Mouse (Mus musculus) liver, embryonic 14.5 days (tissue): ENCODE data around the gene Kansl3. TPM values are rescaled to one million over a fixed set of nuclear protein-coding genes. Genes with fewer than 3 reads are reported as not detected.

Experiments
- ATAC-seq: fragments of 200-750 bp; cut with Nextera tagmentation; 2 replicates; pipeline ENCODE4 v1.8.0; 2017; ENCODE audit warnings: moderate number of reproducible peaks, mild to moderate bottlenecking, moderate library complexity; ENCODE audit not compliant: insufficient read depth
- DNase-seq, 3 experiments: peaks; one replicate each; pipeline ENCODE4 v3.0.0-alpha.2; 2012 to 2013; ENCODE audit warnings: low read depth in 3 of 3, low spot score in 3 of 3
- H3K27ac ChIP-seq: fragments of 300-500 bp; sonication (generic); 2 replicates; pipeline ENCODE4 v1.5.1; 2014; ENCODE audit warnings: moderate library complexity, mild to moderate bottlenecking, control low read depth, inconsistent platforms
- H3K27me3 ChIP-seq: fragments of 300-500 bp; sonication (generic); 2 replicates; pipeline ENCODE4 v1.6.1; 2014; ENCODE audit warnings: mild to moderate bottlenecking, low read length, moderate library complexity; ENCODE audit not compliant: control insufficient read depth, insufficient read depth
- H3K36me3 ChIP-seq: fragments of 300-500 bp; sonication (generic); replicated peaks from 2 replicates; pipeline ENCODE4 v1.6.1; 2014; ENCODE audit warnings: low read depth; ENCODE audit not compliant: control insufficient read depth, insufficient read depth
- H3K4me1 ChIP-seq, 2 experiments: fragments of 200-500 bp in 1 of 2; fragments of 300-500 bp in 1 of 2; sonication (generic) in 1 of 2; replicated peaks; 2 replicates each; pipeline ENCODE4 v1.6.1; 2012 to 2014; ENCODE audit warnings: antibody characterized with exemption in 1 of 2, inconsistent platforms in 1 of 2, low read length in 1 of 2; ENCODE audit not compliant: control insufficient read depth in 2 of 2, insufficient read depth in 2 of 2
- H3K4me2 ChIP-seq: fragments of 300-500 bp; sonication (generic); 2 replicates; pipeline ENCODE4 v1.6.1; 2014; ENCODE audit warnings: low read depth, mild to moderate bottlenecking, control low read depth, moderate library complexity
- H3K4me3 ChIP-seq, 2 experiments: fragments of 200-500 bp in 1 of 2; fragments of 300-500 bp in 1 of 2; sonication (generic) in 1 of 2; 2 replicates each; pipeline ENCODE4 v1.5.1; 2012 to 2014; ENCODE audit warnings: low read depth in 2 of 2, low read length in 2 of 2, mild to moderate bottlenecking in 2 of 2, control low read depth in 1 of 2, inconsistent platforms in 1 of 2, moderate library complexity in 1 of 2; ENCODE audit not compliant: insufficient read depth in 1 of 2
- H3K9ac ChIP-seq: fragments of 300-500 bp; sonication (generic); replicated peaks from 2 replicates; pipeline ENCODE4 v1.6.1; 2014; ENCODE audit warnings: mild to moderate bottlenecking, control low read depth, moderate library complexity
- H3K9me3 ChIP-seq: fragments of 300-500 bp; sonication (generic); 2 replicates; pipeline ENCODE4 v1.6.1; 2016; ENCODE audit warnings: low read length, mixed read lengths; ENCODE audit not compliant: control insufficient read depth
- CTCF ChIP-seq: IDR thresholded peaks from 2 replicates; pipeline ENCODE4 v1.5.1; 2016; ENCODE audit warnings: antibody characterized with exemption, low read depth, control low read depth
- EP300 ChIP-seq: IDR thresholded peaks from 2 replicates; pipeline ENCODE4 v1.6.1; 2016; ENCODE audit warnings: antibody characterized with exemption, low read depth
- WGBS: fragments of 180-500 bp; shearing (Covaris S2); extraction: QIAGEN DNeasy Blood & Tissue Kit; methylation state at CpG from one replicate; pipeline ENCODE4 v1.1.7; 2014; ENCODE audit not compliant: insufficient replicate concordance; 5-methylcytosine and 5-hydroxymethylcytosine counted together
- polyA plus RNA-seq, 2 experiments: library from polyadenylated mRNA; depleted of rRNA in 1 of 2; stranded (reverse) in 1 of 2; unstranded in 1 of 2; fragments of >200 nt; fragmentation: Nextera tagmentation in 1 of 2; extraction: Ambion mirVana in 1 of 2; gene quantifications; 2 replicates each; pipeline versions ENCODE4 v1.2.1 to v1.2.3; 2012 to 2014

Gene Kansl3
- polyA plus RNA-seq, 2 experiments, result 7.2 to 10.9 TPM

DNA sequence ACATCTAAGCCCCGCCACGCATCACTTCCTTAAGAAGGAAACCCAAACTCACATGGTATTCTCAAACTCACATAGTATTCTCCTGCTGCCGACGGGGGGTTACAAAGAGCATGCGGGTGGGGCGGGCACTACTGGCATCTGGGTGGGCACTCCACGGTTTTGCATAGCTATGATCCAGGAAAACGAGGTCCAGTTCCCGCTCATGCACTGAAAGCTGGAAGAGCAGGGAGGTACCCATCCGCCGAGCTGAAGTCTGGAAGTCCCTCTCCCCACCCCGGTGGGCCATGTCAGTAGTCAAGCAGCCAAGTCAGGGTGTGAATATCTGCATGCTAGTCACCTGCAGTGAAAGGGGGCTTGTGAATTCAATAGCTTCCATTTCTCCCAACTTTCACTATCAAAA, 1.3 kb downstream of the Kansl3 start:
- no peaks in the 10 kb centered on the region for H3K9me3 ChIP-seq
- 54% methylated on average over 12 of the region's 12 CpGs for WGBS
- no peak overlapping the region for H3K27ac ChIP-seq
- TF ChIP-seq EP300 (no peak), CTCF (no peak)
- H3K9ac ChIP-seq, result peak overlapping the region; percentile 67
- DNase-seq (no peak), ATAC-seq (no peak)
- no peaks in the 10 kb centered on the region for H3K27me3 ChIP-seq
- peaks cover 14 to 20% of the 10 kb centered on the region in 2 experiments for H3K4me1 ChIP-seq
- peaks cover 19% of the 10 kb centered on the region for H3K36me3 ChIP-seq
- peak overlapping the region; percentile 87 for H3K4me2 ChIP-seq
- H3K4me3 ChIP-seq, result peak overlapping the region; percentile 67 to 95

DNA sequence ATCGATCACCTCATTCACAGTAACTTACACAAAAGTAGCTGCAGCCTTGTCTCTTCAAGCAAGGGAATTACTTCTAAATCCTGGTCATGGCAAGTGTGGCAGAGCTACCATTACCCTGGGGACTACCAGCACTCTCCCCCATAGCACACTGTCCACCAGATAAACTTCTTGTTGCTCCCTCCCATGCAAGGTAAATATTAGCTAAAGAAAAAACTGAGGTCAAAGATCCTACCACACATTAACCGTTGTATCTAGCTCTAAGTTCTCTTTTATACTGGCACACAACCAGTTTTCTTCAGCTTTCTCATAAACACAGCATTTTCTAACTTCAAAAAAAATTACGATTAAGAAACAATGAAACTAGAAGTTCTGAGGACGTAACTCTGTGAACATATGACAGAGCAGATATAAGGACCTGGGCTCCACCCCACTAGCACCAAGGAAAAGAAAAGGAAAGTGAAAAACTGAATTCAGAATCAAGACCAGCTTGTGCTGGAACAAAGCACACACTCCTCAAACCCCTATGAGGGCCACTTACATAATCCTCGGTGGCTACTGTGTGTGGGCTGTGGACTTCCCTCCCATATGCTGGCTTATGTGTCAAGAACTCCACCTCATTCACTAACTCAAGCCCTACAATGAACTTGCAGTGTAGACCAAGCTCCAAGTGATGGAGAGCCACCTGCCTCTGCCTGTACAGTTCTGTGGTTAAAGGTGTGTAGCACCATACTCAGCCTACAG, 11.9 kb downstream of the Kansl3 start:
- WGBS, result 74% methylated on average over 5 of the region's 5 CpGs
- ATAC-seq (peak; percentile 33; the same call in 1 of the 2 replicates), DNase-seq (no peak)
- no peak overlapping the region for H3K9ac ChIP-seq
- H3K4me2 ChIP-seq, result no peak overlapping the region
- H3K27ac ChIP-seq, result no peak overlapping the region
- peaks cover 0 to 3% of the 10 kb centered on the region in 2 experiments; a peak in 1 of 4 replicates for H3K4me1 ChIP-seq
- no peak overlapping the region for H3K4me3 ChIP-seq
- no peaks in the 10 kb centered on the region for H3K27me3 ChIP-seq
- no peak for TF ChIP-seq CTCF
- H3K9me3 ChIP-seq, result no peaks in the 10 kb centered on the region
- H3K36me3 ChIP-seq, result peaks cover 46% of the 10 kb centered on the region

DNA sequence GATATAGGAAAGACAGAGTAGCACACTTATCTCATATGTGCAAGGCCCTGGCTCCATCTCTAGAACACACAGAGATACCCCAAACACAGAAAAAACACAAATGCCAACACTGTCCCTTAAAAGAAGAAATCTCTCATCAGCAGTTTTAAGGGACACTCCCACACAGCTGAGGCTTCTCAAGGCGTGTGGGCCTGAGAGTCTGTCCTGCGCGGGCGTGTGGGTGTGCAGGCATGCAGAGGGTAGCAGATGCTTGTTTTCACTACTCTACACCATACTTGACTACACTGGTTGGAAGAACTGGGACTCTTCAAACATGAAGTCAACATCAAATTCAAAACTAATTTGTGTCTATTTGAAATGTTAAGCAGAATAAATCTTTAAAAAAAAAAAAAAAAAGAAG, 16.6 kb downstream of the Kansl3 start:
- Histone ChIP-seq H3K4me2 (no peak overlapping the region), H3K4me3 (no peak overlapping the region), H3K27ac (no peak overlapping the region), H3K27me3 (no peaks in the 10 kb centered on the region), H3K9ac (no peak overlapping the region), H3K9me3 (no peaks in the 10 kb centered on the region), H3K36me3 (peaks cover 75% of the 10 kb centered on the region), H3K4me1 (peaks cover 0 to 3% of the 10 kb centered on the region in 2 experiments; a peak in 1 of 4 replicates)
- 77% methylated on average over 4 of the region's 4 CpGs for WGBS
- TF ChIP-seq EP300 (no peak), CTCF (no peak)
- DNase-seq, result no peak
- ATAC-seq, result no peak

DNA sequence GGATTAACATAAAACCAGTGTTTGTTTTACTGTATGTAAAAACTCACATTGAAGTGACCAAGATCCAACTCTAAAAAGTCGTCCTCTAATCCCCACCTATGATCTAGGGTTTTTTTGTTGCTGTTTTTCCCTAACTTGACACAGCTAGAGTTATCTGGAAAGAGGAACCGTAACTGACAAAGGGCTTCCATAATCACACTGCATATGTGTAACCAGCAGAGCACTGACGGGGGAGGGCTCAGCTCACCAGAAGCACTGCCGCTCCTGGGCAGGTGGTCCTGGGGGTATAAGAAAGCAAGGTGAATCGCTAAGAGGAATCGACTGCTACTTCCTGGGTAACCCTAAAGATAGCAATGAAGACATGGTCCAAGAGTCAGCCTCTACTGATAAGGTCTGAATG, 26.4 kb downstream of the Kansl3 start:
- TF ChIP-seq CTCF (no peak), EP300 (no peak)
- Histone ChIP-seq H3K9ac (no peak overlapping the region), H3K9me3 (no peaks in the 10 kb centered on the region), H3K27ac (no peak overlapping the region), H3K27me3 (no peaks in the 10 kb centered on the region), H3K36me3 (peaks cover 82% of the 10 kb centered on the region), H3K4me1 (no peaks in the 10 kb centered on the region), H3K4me2 (no peak overlapping the region), H3K4me3 (no peak overlapping the region)
- DNase-seq (no peak), ATAC-seq (no peak)
- WGBS, result 79% methylated on average over 6 of the region's 6 CpGs

DNA sequence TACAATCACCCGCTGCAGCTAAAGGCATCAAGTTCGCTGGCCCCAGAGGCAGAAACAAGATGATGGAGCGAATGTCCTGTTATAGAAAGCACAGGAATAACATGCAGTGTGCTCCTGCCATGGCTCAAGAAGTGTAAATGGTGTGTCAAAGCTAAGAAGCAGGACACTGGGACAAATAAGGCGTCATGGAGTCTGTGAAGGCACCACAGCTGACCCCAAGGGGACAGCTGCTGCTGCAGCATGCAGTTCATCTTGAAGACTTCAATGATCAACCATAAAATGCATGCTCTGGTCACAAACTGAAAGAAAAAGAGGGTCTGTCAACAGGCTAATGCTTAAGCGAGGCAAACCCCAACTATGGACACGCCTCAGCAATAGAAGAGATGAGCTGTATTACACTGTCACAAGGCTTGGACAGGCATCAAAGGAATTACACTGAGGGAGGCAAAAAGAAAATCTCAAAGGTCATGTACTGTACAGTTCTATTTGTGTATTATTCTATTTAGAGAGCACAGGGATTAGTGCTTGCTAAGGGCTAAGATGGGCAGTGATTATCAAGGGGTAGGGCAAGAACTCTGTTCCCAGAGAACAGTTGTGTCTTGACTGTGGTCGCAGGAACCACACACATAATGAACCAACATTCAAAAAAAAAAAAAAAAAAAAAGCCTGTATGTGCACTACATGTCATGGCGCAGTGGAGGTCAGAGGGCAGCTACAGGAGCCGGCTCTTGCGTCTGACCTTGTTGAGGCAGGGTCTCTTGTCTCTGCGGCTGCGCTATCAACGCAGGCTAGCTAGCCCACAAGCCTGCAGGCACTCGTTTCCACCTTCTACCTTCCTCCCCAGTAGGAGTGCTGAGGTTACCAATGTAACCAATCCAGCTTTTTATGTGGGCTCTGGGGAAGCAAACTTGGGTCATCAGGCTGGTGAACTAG, 35.8 kb downstream of the Kansl3 start:
- Histone ChIP-seq H3K9me3 (no peaks in the 10 kb centered on the region), H3K4me3 (no peak overlapping the region), H3K27ac (no peak overlapping the region), H3K27me3 (no peaks in the 10 kb centered on the region), H3K4me1 (no peaks in the 10 kb centered on the region), H3K4me2 (no peak overlapping the region), H3K36me3 (peaks cover 21% of the 10 kb centered on the region), H3K9ac (no peak overlapping the region)
- no peak for ATAC-seq
- DNase-seq, result no peak
- TF ChIP-seq EP300 (no peak), CTCF (no peak)
- WGBS, result 78% methylated on average over 14 of the region's 14 CpGs
